Mouse (Mus musculus): ENCODE results near the gene Klc2. TPM values are rescaled to one million over a fixed set of nuclear protein-coding genes. Genes with fewer than 3 reads are reported as not detected.
A peak's percentile ranks its signal among the peaks of the same experiment; 100 is the strongest.
"Not testable (repeated sequence)": the region's sequence is repeated elsewhere in the genome, so short reads cannot be mapped to it uniquely, and the experiment has no call there.

The Klc2 gene
- polyA plus RNA-seq (2014; fragmentation: Nextera tagmentation; extraction: Ambion mirVana): 40.2 and 43.5 TPM in 2 replicates

- under 1% methylated on average over 18 of the region's 18 CpGs for WGBS
- Histone ChIP-seq H3K4me1 (ENCODE audit: control insufficient read depth, insufficient read depth, low read length) (peaks cover 8% of the 10 kb centered on the region), H3K9ac (ENCODE audit: low read length) (peak within 1 kb of the TSS; percentile 66), H3K27me3 (ENCODE audit: control insufficient read depth, insufficient read depth, low read length) (no peaks in the 10 kb centered on the region), H3K36me3 (ENCODE audit: control insufficient read depth, insufficient read depth, low read length) (peaks cover 3% of the 10 kb centered on the region; the same call in 1 of the 2 replicates), H3K4me2 (ENCODE audit: low read depth) (peak within 1 kb of the TSS; percentile 79), H3K27ac (ENCODE audit: low read depth, low read length) (peak within 1 kb of the TSS; percentile 49), H3K9me3 (ENCODE audit: control insufficient read depth, low read length) (no peaks in the 10 kb centered on the region), H3K4me3 (ENCODE audit: low read depth, low read length) (peak within 1 kb of the TSS; percentile 90)
- DNase-seq (ENCODE audit: low spot score) (no peak), ATAC-seq (ENCODE audit: insufficient read depth, low FRiP score, low TSS enrichment) (peak; percentile 85)
Observed at GRCm38 (mm10) chr19:5118384-5118698, at the start of gene Klc2. Gene Klc2 (minus strand): TSS chr19:5118560.

- H3K4me1 ChIP-seq (ENCODE audit: control insufficient read depth, insufficient read depth, low read length): no peaks in the 10 kb centered on the region
- no peak overlapping the region for H3K4me3 ChIP-seq (ENCODE audit: low read depth, low read length)
- DNase-seq (ENCODE audit: low spot score): no peak
- H3K9me3 ChIP-seq (ENCODE audit: control insufficient read depth, low read length): no peaks in the 10 kb centered on the region
- no peak overlapping the region for H3K9ac ChIP-seq (ENCODE audit: low read length)
- ATAC-seq (ENCODE audit: insufficient read depth, low FRiP score, low TSS enrichment): no peak
- H3K27me3 ChIP-seq (ENCODE audit: control insufficient read depth, insufficient read depth, low read length): no peaks in the 10 kb centered on the region
- 91% methylated on average over 4 of the region's 4 CpGs for WGBS
- H3K36me3 ChIP-seq (ENCODE audit: control insufficient read depth, insufficient read depth, low read length): no peaks in the 10 kb centered on the region
- no peak overlapping the region for H3K27ac ChIP-seq (ENCODE audit: low read depth, low read length)
- no peak overlapping the region for H3K4me2 ChIP-seq (ENCODE audit: low read depth)
Observed at GRCm38 (mm10) chr19:5167477-5167876, 49.1 kb upstream of the Klc2 start.

- no peak for ATAC-seq (ENCODE audit: insufficient read depth, low FRiP score, low TSS enrichment)
- Histone ChIP-seq H3K36me3 (ENCODE audit: control insufficient read depth, insufficient read depth, low read length) (no peaks in the 10 kb centered on the region), H3K27me3 (ENCODE audit: control insufficient read depth, insufficient read depth, low read length) (no peaks in the 10 kb centered on the region), H3K4me1 (ENCODE audit: control insufficient read depth, insufficient read depth, low read length) (no peaks in the 10 kb centered on the region), H3K27ac (ENCODE audit: low read depth, low read length) (no peak overlapping the region), H3K4me3 (ENCODE audit: low read depth, low read length) (no peak overlapping the region), H3K9me3 (ENCODE audit: control insufficient read depth, low read length) (no peaks in the 10 kb centered on the region), H3K9ac (ENCODE audit: low read length) (no peak overlapping the region), H3K4me2 (ENCODE audit: low read depth) (no peak overlapping the region)
- DNase-seq (ENCODE audit: low spot score): peak; percentile 13
- WGBS: 60% methylated on average over 2 of the region's 2 CpGs
Observed at GRCm38 (mm10) chr19:5164380-5164779, 46.0 kb upstream of the Klc2 start.

GRCm38 (mm10) chr19:5161913-5162312, 43.6 kb upstream of the Klc2 start:
- Histone ChIP-seq H3K27me3 (ENCODE audit: control insufficient read depth, insufficient read depth, low read length) (no peaks in the 10 kb centered on the region), H3K4me1 (ENCODE audit: control insufficient read depth, insufficient read depth, low read length) (no peaks in the 10 kb centered on the region), H3K4me3 (ENCODE audit: low read depth, low read length) (no peak overlapping the region), H3K9me3 (ENCODE audit: control insufficient read depth, low read length) (no peaks in the 10 kb centered on the region), H3K9ac (ENCODE audit: low read length) (no peak overlapping the region), H3K27ac (ENCODE audit: low read depth, low read length) (no peak overlapping the region), H3K4me2 (ENCODE audit: low read depth) (no peak overlapping the region), H3K36me3 (ENCODE audit: control insufficient read depth, insufficient read depth, low read length) (no peaks in the 10 kb centered on the region)
- DNase-seq (ENCODE audit: low spot score) (no peak), ATAC-seq (ENCODE audit: insufficient read depth, low FRiP score, low TSS enrichment) (no peak)
- WGBS: 93% methylated on average over 3 of the region's 3 CpGs

- no peak overlapping the region for H3K4me3 ChIP-seq (ENCODE audit: low read depth, low read length)
- no peaks in the 10 kb centered on the region for H3K36me3 ChIP-seq (ENCODE audit: control insufficient read depth, insufficient read depth, low read length)
- no peaks in the 10 kb centered on the region for H3K4me1 ChIP-seq (ENCODE audit: control insufficient read depth, insufficient read depth, low read length)
- H3K4me2 ChIP-seq (ENCODE audit: low read depth): no peak overlapping the region
- no peak for DNase-seq (ENCODE audit: low spot score)
- no peaks in the 10 kb centered on the region for H3K27me3 ChIP-seq (ENCODE audit: control insufficient read depth, insufficient read depth, low read length)
- no peak overlapping the region for H3K9ac ChIP-seq (ENCODE audit: low read length)
- H3K9me3 ChIP-seq (ENCODE audit: control insufficient read depth, low read length): no peaks in the 10 kb centered on the region
- WGBS: 88% methylated on average over 6 of the region's 6 CpGs
- H3K27ac ChIP-seq (ENCODE audit: low read depth, low read length): no peak overlapping the region
- ATAC-seq (ENCODE audit: insufficient read depth, low FRiP score, low TSS enrichment): no peak
Observed at GRCm38 (mm10) chr19:5152261-5152660, 33.9 kb upstream of the Klc2 start.

- no peak for ATAC-seq (ENCODE audit: insufficient read depth, low FRiP score, low TSS enrichment)
- no peak overlapping the region for H3K27ac ChIP-seq (ENCODE audit: low read depth, low read length)
- no peak overlapping the region for H3K4me2 ChIP-seq (ENCODE audit: low read depth)
- no peaks in the 10 kb centered on the region for H3K27me3 ChIP-seq (ENCODE audit: control insufficient read depth, insufficient read depth, low read length)
- DNase-seq (ENCODE audit: low spot score): no peak
- no peaks in the 10 kb centered on the region for H3K4me1 ChIP-seq (ENCODE audit: control insufficient read depth, insufficient read depth, low read length)
- H3K9me3 ChIP-seq (ENCODE audit: control insufficient read depth, low read length): no peaks in the 10 kb centered on the region
- WGBS: 82% methylated on average over 5 of the region's 5 CpGs
- no peak overlapping the region for H3K4me3 ChIP-seq (ENCODE audit: low read depth, low read length)
- no peak overlapping the region for H3K9ac ChIP-seq (ENCODE audit: low read length)
- no peaks in the 10 kb centered on the region for H3K36me3 ChIP-seq (ENCODE audit: control insufficient read depth, insufficient read depth, low read length)
Observed at GRCm38 (mm10) chr19:5151741-5152140, 33.4 kb upstream of the Klc2 start.

GRCm38 (mm10) chr19:5151331-5151730, 33.0 kb upstream of the Klc2 start:
- H3K9me3 ChIP-seq (ENCODE audit: control insufficient read depth, low read length): no peaks in the 10 kb centered on the region
- ATAC-seq (ENCODE audit: insufficient read depth, low FRiP score, low TSS enrichment): no peak
- WGBS: 38% methylated on average over 3 of the region's 3 CpGs
- no peak overlapping the region for H3K27ac ChIP-seq (ENCODE audit: low read depth, low read length)
- no peak overlapping the region for H3K4me2 ChIP-seq (ENCODE audit: low read depth)
- no peaks in the 10 kb centered on the region for H3K36me3 ChIP-seq (ENCODE audit: control insufficient read depth, insufficient read depth, low read length)
- DNase-seq (ENCODE audit: low spot score): peak; percentile 67
- H3K27me3 ChIP-seq (ENCODE audit: control insufficient read depth, insufficient read depth, low read length): no peaks in the 10 kb centered on the region
- no peaks in the 10 kb centered on the region for H3K4me1 ChIP-seq (ENCODE audit: control insufficient read depth, insufficient read depth, low read length)
- no peak overlapping the region for H3K4me3 ChIP-seq (ENCODE audit: low read depth, low read length)
- no peak overlapping the region for H3K9ac ChIP-seq (ENCODE audit: low read length)

- Histone ChIP-seq H3K27ac (ENCODE audit: low read depth, low read length) (no peak overlapping the region), H3K36me3 (ENCODE audit: control insufficient read depth, insufficient read depth, low read length) (no peaks in the 10 kb centered on the region), H3K27me3 (ENCODE audit: control insufficient read depth, insufficient read depth, low read length) (no peaks in the 10 kb centered on the region), H3K9me3 (ENCODE audit: control insufficient read depth, low read length) (no peaks in the 10 kb centered on the region), H3K4me2 (ENCODE audit: low read depth) (no peak overlapping the region), H3K4me1 (ENCODE audit: control insufficient read depth, insufficient read depth, low read length) (no peaks in the 10 kb centered on the region), H3K4me3 (ENCODE audit: low read depth, low read length) (no peak overlapping the region), H3K9ac (ENCODE audit: low read length) (no peak overlapping the region)
- whole genome bisulfite sequencing: 89% methylated on average over 6 of the region's 6 CpGs
- DNase-seq (ENCODE audit: low spot score) (no peak), ATAC-seq (ENCODE audit: insufficient read depth, low FRiP score, low TSS enrichment) (no peak)
Observed at GRCm38 (mm10) chr19:5150358-5150757, 32.0 kb upstream of the Klc2 start.

GRCm38 (mm10) chr19:5149041-5149440, 30.7 kb upstream of the Klc2 start:
- not testable (repeated sequence) for H3K36me3 ChIP-seq (ENCODE audit: control insufficient read depth, insufficient read depth, low read length); H3K9me3 ChIP-seq (ENCODE audit: control insufficient read depth, low read length); H3K9ac ChIP-seq (ENCODE audit: low read length); H3K4me2 ChIP-seq (ENCODE audit: low read depth); H3K27me3 ChIP-seq (ENCODE audit: control insufficient read depth, insufficient read depth, low read length); ATAC-seq (ENCODE audit: insufficient read depth, low FRiP score, low TSS enrichment); H3K27ac ChIP-seq (ENCODE audit: low read depth, low read length); DNase-seq (ENCODE audit: low spot score); H3K4me1 ChIP-seq (ENCODE audit: control insufficient read depth, insufficient read depth, low read length); H3K4me3 ChIP-seq (ENCODE audit: low read depth, low read length)
- WGBS: 72% methylated on average over 6 of the region's 6 CpGs

Measured in neural tube, embryonic 11.5 days (tissue).